Mouse (Mus musculus): ENCODE measurements at regions not wholly inside any gene's neighbourhood (a gene's known extent, or its start where the extent isn't known, plus 50 kb on each side); places are given as distances from the start of the nearest gene placed in this dataset.

- TF ChIP-seq ZNF384 (IDR thresholded peaks at IDR 0.05; ENCODE audit: low read depth, low read length): no peak
- TF ChIP-seq MEF2A (IDR thresholded peaks at IDR 0.05; ENCODE audit: extremely low read depth, insufficient replicate concordance, low read depth, low read length, poor library complexity, severe bottlenecking): no peak
- no peak for TF ChIP-seq POLR2A (IDR thresholded peaks at IDR 0.05; ENCODE audit: control insufficient read depth in 1 of 2, insufficient read depth in 1 of 2, low read depth in 1 of 2, low read length in 2 of 2, poor library complexity in 1 of 2)
- TF ChIP-seq CTCF (IDR thresholded peaks at IDR 0.05 in 2 of 3, conservative IDR thresholded peaks at IDR 0.05 in 1 of 3; ENCODE audit: control insufficient read depth in 1 of 3, insufficient read depth in 1 of 3, low read depth in 2 of 3, low read length in 3 of 3, poor library complexity in 1 of 3, severe bottlenecking in 1 of 3): no peak
- TF ChIP-seq UBTF (IDR thresholded peaks at IDR 0.05; ENCODE audit: borderline replicate concordance, insufficient read depth, low read depth, low read length): no peak
- TF ChIP-seq POLR2AphosphoS5 (IDR thresholded peaks at IDR 0.05; ENCODE audit: borderline replicate concordance, low read depth, low read length): no peak
- no peak for TF ChIP-seq ZC3H11A (IDR thresholded peaks at IDR 0.05; ENCODE audit: low read depth, low read length)
These were observed 199.1 kb downstream of the Dcdc2c start for GRCm38 (mm10) chr12:28353140-28353539.

Measured in MEL (cell line).